Mouse (Mus musculus) G1E (cell line): ENCODE data around the gene Adam19. TPM values are rescaled to one million over a fixed set of nuclear protein-coding genes. Genes with fewer than 3 reads are reported as not detected.

Experiments used
- ATAC-seq: 2 replicates; pipeline ENCODE4 v1.8.0; 2016; ENCODE audit warnings: mild to moderate bottlenecking; ENCODE audit not compliant: insufficient number of reproducible peaks, poor library complexity, low FRiP score, severe bottlenecking; ENCODE audit errors: extremely low read depth
- DNase-seq: peaks from one replicate; pipeline ENCODE4 v3.0.0; 2012; ENCODE audit warnings: low spot score
- H3K27me3 ChIP-seq: 2 replicates; pipeline ENCODE4 v1.6.1; 2012; ENCODE audit warnings: mild to moderate bottlenecking, low read length, inconsistent platforms; ENCODE audit not compliant: insufficient read depth
- H3K36me3 ChIP-seq: replicated peaks from 2 replicates; pipeline ENCODE3; 2012; ENCODE audit warnings: mild to moderate bottlenecking, inconsistent platforms
- H3K4me1 ChIP-seq: 2 replicates; pipeline ENCODE4 v1.6.1; 2012; ENCODE audit warnings: low read depth, low read length, inconsistent platforms, mixed read lengths; ENCODE audit not compliant: insufficient read depth
- H3K4me3 ChIP-seq: 2 replicates; pipeline ENCODE4 v1.5.1; 2012; ENCODE audit warnings: low read depth, mild to moderate bottlenecking, inconsistent platforms, low read length, moderate library complexity, mixed read lengths
- H3K9me3 ChIP-seq: replicated peaks from 2 replicates; pipeline ENCODE4 v1.6.1; 2012; ENCODE audit warnings: inconsistent platforms
- CTCF ChIP-seq: IDR thresholded peaks from 2 replicates; pipeline ENCODE4 v1.5.1; 2012; ENCODE audit warnings: low read depth, low read length, inconsistent platforms, mixed read lengths
- GATA1 ChIP-seq: IDR thresholded peaks from 2 replicates; pipeline ENCODE4 v1.6.1; 2012; ENCODE audit warnings: borderline replicate concordance, low read length, inconsistent platforms, mixed read lengths
- GATA2 ChIP-seq: IDR thresholded peaks from 2 replicates; pipeline ENCODE4 v1.6.1; 2012; ENCODE audit warnings: low read depth, low read length, inconsistent platforms, borderline replicate concordance
- POLR2AphosphoS5 ChIP-seq: IDR thresholded peaks from 2 replicates; pipeline ENCODE4 v1.6.1; 2012; ENCODE audit warnings: low read depth, low read length, inconsistent platforms; ENCODE audit not compliant: insufficient replicate concordance
- TAL1 ChIP-seq: conservative IDR thresholded peaks from 2 replicates; pipeline ENCODE4 v1.6.1; 2012; ENCODE audit warnings: low read depth, low read length, inconsistent platforms, mixed read lengths
- polyA plus RNA-seq: library from polyadenylated mRNA; stranded (reverse); fragments of >175 nt; gene quantifications from 2 replicates; pipeline ENCODE4 v1.2.3, GENCODE M21; 2012
- total RNA-seq, 2 experiments: library from RNA; stranded (forward) in 1 of 2; stranded (reverse) in 1 of 2; fragments of 200-1000 nt in 1 of 2; fragments of >200 nt in 1 of 2; fragmentation: Nextera tagmentation in 1 of 2; gene quantifications; 2 replicates each; pipeline ENCODE4 v1.2.3; 2014 to 2017

Adam19 gene
- total and polyA plus RNA-seq, 3 experiments = 0.11 TPM; not detected in 2

DNA sequence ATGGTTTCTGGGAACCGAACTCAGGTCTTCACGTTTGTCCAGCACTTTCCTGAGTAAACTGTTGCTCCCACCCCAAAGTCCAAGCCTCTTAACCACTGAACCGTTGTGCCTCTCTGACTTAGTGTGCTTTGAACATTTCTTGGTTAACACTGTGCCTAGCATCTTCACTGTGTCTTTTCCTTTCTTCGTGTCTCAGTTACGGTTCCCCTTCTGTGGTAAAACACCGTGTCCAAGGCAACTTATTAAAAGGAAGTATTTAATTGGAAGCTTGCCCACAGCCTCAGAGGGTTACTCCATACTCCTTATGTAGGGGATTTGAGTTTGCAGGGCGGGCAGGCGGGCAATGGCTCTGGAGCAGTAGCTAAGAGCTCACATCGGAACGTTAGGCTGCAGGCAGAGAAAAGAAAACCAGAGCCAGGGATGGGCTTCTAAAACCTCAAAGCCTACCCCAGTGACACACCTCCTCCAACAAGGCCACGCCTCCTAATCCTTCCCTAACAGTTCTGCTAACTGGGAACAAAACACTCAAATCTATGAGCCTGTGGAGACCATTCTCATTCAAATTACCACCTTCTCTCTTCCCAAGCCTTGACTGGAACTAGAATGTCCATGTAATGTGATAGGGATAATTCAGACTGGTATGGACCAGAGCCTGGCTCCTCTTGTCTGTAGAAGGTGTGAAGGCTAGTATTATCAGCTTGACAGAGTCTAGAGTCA is 20.8 kb downstream of the Adam19 start:
- H3K4me3 ChIP-seq = no peak overlapping the region
- no peaks in the 10 kb centered on the region for H3K36me3 ChIP-seq
- TF ChIP-seq GATA1 (no peak), POLR2AphosphoS5 (no peak), GATA2 (no peak), TAL1 (no peak)
- ATAC-seq (no peak), DNase-seq (no peak)
- H3K4me1 ChIP-seq = no peaks in the 10 kb centered on the region
- H3K9me3 ChIP-seq = no peaks in the 10 kb centered on the region
- H3K27me3 ChIP-seq = peaks cover 1% of the 10 kb centered on the region; the same call in 1 of the 2 replicates

DNA sequence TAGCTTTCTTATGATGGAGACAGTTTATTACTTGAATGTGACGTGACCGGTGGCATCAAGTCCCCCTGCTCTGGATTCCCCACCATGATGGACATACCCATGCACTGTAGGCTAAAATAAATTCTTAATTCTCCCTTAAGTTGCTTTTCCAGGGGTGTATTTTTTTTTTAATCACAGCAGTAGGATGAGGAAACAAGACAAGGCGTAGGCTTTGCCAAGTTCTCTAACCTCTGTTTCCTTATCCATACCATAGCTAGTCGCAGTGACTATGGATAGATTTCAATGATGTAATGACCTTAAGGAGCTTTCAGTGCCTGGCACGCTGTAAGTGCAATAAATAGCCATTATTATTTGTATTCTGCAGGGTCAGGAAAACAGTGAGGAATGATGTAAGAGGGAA is 21.5 kb downstream of the Adam19 start:
- DNase-seq (no peak), ATAC-seq (no peak)
- Histone ChIP-seq H3K36me3 (no peaks in the 10 kb centered on the region), H3K4me1 (no peaks in the 10 kb centered on the region), H3K27me3 (no peaks in the 10 kb centered on the region), H3K9me3 (no peaks in the 10 kb centered on the region), H3K4me3 (no peak overlapping the region)
- no peak for TF ChIP-seq TAL1
- TF ChIP-seq GATA1 = no peak
- TF ChIP-seq POLR2AphosphoS5 = no peak
- no peak for TF ChIP-seq CTCF
- no peak for TF ChIP-seq GATA2

DNA sequence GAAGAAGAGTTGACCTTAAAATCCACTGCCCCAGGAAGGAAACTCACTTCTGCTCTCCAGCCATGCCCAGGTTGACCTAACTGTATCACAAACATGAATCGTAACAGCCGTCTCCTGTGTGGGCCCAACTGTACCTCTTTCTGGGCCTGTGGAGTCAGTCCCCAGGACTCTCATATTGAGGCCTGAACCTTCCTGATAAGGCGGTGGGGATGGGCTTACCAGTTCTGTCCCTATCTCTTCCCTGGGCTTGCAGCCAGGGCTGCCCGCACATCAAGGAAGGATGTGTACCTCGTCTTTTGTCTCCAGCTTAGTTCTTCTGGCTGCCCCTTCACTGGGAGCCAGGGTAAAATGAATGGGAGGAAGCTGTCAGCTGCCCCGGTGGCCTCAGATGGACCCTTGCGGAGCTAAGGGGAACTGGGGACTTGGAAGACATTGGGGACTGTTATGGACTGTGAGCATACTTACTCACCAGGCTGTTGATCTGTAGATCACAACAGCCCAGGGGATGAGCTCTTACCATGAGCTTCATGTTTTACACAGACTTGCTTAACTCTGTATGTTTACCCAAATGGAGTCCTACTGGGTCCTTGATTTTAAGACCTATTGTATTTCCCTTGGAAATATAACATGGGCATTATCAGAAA is 22.1 kb downstream of the Adam19 start:
- DNase-seq = no peak
- Histone ChIP-seq H3K4me1 (no peaks in the 10 kb centered on the region), H3K36me3 (no peaks in the 10 kb centered on the region), H3K9me3 (no peaks in the 10 kb centered on the region), H3K4me3 (no peak overlapping the region), H3K27me3 (no peaks in the 10 kb centered on the region)
- TF ChIP-seq TAL1 (no peak), GATA1 (no peak), GATA2 (no peak), POLR2AphosphoS5 (no peak), CTCF (no peak)
- ATAC-seq = no peak

DNA sequence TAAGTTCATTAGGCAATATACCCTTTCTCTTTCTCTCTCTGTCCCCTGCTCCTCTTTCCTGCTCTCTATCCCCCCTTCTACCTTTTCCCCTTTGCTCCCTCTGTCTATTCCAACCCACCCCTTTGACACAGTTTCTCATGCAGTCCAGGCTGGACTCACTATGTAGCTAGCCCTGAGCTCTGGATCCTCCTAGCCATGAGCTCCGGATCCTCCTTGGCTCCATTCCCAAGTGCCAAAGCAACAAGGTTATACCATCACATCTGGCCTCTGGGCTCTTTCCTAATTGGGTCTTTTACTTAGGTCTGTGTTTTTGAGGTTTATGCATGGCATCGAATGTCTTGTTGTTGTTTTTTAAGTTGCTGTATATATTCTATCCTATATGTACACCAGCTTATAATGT is 25.3 kb downstream of the Adam19 start:
- TF ChIP-seq CTCF (no peak), POLR2AphosphoS5 (no peak), GATA1 (no peak), GATA2 (no peak), TAL1 (no peak)
- Histone ChIP-seq H3K4me1 (no peaks in the 10 kb centered on the region), H3K9me3 (no peaks in the 10 kb centered on the region), H3K36me3 (no peaks in the 10 kb centered on the region), H3K4me3 (no peak overlapping the region), H3K27me3 (no peaks in the 10 kb centered on the region)
- no peak for DNase-seq
- ATAC-seq = no peak

DNA sequence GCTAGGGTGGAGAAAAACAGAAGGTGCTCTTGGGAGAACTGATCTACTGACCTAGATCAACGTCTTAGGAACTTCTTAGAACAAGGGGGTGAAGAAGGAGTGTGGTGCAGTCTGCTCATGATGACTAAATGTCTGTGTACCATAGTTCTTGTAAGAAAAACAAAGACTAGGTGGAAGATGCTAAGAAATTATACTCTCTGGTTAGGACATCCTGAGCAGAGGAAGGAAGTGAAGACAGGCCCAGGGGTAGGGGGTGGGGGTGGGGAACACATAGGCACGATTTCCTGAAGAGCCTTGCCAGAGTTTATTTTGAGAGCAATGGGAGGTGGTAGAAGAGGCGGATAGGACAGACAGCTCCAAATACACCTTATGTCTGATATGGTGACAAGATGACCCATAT is 27.6 kb downstream of the Adam19 start:
- H3K27me3 ChIP-seq = no peaks in the 10 kb centered on the region
- no peaks in the 10 kb centered on the region for H3K9me3 ChIP-seq
- no peak for DNase-seq
- no peak for TF ChIP-seq GATA1
- TF ChIP-seq POLR2AphosphoS5 = no peak
- no peak for TF ChIP-seq GATA2
- no peak for TF ChIP-seq TAL1
- no peak for TF ChIP-seq CTCF
- no peak overlapping the region for H3K4me3 ChIP-seq
- ATAC-seq = no peak
- H3K36me3 ChIP-seq = no peaks in the 10 kb centered on the region
- no peaks in the 10 kb centered on the region for H3K4me1 ChIP-seq

DNA sequence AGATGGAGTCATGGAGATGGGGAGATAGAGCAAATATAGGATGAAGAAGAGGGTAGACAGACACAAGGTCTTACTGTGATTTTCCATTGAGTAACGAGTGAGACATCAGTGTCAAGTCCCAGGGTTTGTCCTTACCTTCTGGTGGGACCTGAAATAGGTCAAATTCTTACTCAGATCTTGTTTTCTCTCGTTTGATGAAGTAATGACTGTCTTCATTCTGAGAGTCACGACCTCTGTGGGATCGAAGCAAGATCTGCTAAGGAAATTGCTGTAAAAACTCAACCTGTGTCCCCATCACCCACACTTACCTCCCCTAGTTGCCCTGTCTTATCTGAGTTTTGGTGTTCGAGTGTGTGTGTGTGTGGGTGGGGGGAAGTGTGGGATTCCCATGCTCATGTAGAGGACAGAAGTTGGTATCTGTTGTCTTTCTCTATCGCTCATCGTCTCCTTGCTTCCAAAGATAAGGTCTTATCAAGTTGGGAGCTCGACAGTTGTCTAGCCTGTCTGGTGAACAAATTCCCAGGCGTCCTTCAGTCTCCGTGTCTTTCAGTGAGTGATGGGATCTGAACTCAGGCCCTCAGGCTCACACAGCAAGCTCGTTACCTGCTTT is 28.1 kb downstream of the Adam19 start:
- no peak overlapping the region for H3K4me3 ChIP-seq
- DNase-seq = no peak
- H3K36me3 ChIP-seq = no peaks in the 10 kb centered on the region
- no peaks in the 10 kb centered on the region for H3K27me3 ChIP-seq
- no peak for TF ChIP-seq POLR2AphosphoS5
- TF ChIP-seq TAL1 = no peak
- no peak for TF ChIP-seq CTCF
- TF ChIP-seq GATA2 = no peak
- no peak for TF ChIP-seq GATA1
- H3K4me1 ChIP-seq = no peaks in the 10 kb centered on the region
- H3K9me3 ChIP-seq = no peaks in the 10 kb centered on the region
- ATAC-seq = no peak
